43 mouse cellular contexts compared by ENCODE assay signal in the genomic region with DNA sequence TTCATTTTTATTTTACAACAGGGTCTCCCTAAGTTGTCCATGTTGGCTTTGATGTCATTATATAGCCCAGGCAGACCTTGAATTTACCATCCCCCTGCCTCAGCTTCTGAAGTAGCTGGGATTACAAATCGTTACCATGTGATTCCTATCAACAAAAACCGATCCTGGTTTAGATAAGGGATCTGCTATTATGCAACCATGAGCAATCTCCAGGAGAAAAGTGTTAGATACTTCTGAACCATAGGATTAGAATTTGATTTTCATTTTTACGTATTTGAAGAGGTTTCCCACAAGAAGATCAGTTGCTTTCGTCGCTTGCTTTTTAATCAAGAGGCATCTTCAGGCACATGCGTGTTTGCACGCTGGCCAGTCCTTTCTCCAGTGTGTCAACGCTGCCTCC. TPM values are rescaled to one million over a fixed set of nuclear protein-coding genes. Genes with fewer than 3 reads are reported as not detected.
"Had no signal": no experiment of that assay in that cellular context is flagged by ENCODE, and none has a peak within 500 bp of the region (broad histone marks: within the 10 kb centered on the region; RNA-seq: fewer than 3 reads in every experiment).

No protein-coding gene starts in this region.

- ATAC-seq: liver, embryonic 12.5 days; liver, postnatal 0 days; lung, postnatal 0 days; midbrain, embryonic 13.5 days; midbrain, embryonic 16.5 days had no signal

- H3K36me3 ChIP-seq: limb, embryonic 10.5 days; limb, embryonic 12.5 days; limb, embryonic 13.5 days; limb, embryonic 15.5 days; liver, embryonic 12.5 days; liver, embryonic 13.5 days; liver, embryonic 15.5 days; lung, embryonic 15.5 days; midbrain, embryonic 10.5 days; midbrain, embryonic 12.5 days; midbrain, embryonic 13.5 days; midbrain, embryonic 15.5 days; neural tube, embryonic 12.5 days had no signal

- H3K27ac ChIP-seq: left cerebral cortex, adult 2 months; limb, embryonic 10.5 days; limb, embryonic 12.5 days; limb, embryonic 13.5 days; limb, embryonic 15.5 days; liver, embryonic 12.5 days; liver, embryonic 13.5 days; liver, embryonic 14.5 days; liver, embryonic 15.5 days; lung, embryonic 15.5 days; macrophage; midbrain, embryonic 10.5 days; midbrain, embryonic 12.5 days; midbrain, embryonic 15.5 days; neural tube, embryonic 12.5 days had no signal

- H3K9me3 ChIP-seq: limb, embryonic 10.5 days; limb, embryonic 13.5 days; limb, embryonic 15.5 days; liver, embryonic 12.5 days; liver, embryonic 13.5 days; liver, embryonic 15.5 days; lung, embryonic 15.5 days; midbrain, embryonic 12.5 days; midbrain, embryonic 15.5 days; neural tube, embryonic 12.5 days had no signal

- H3K4me3 ChIP-seq: left cerebral cortex, adult 2 months; limb, embryonic 10.5 days; limb, embryonic 12.5 days; limb, embryonic 13.5 days; limb, embryonic 15.5 days; liver, embryonic 12.5 days; liver, embryonic 13.5 days; liver, embryonic 15.5 days; lung, embryonic 15.5 days; megakaryocyte, embryonic 14.5 days; midbrain, embryonic 10.5 days; midbrain, embryonic 12.5 days; midbrain, embryonic 13.5 days; midbrain, embryonic 15.5 days; neural tube, embryonic 12.5 days had no signal

- H3K4me2 ChIP-seq: limb, embryonic 12.5 days; limb, embryonic 13.5 days; limb, embryonic 15.5 days; liver, embryonic 11.5 days; liver, embryonic 12.5 days; liver, embryonic 13.5 days; liver, embryonic 15.5 days; lung, embryonic 14.5 days; lung, embryonic 15.5 days; midbrain, embryonic 12.5 days; midbrain, embryonic 13.5 days; midbrain, embryonic 15.5 days; neural tube, embryonic 12.5 days had no signal

- H3K27me3 ChIP-seq: limb, embryonic 12.5 days; limb, embryonic 13.5 days; limb, embryonic 15.5 days; liver, embryonic 12.5 days; liver, embryonic 13.5 days; liver, embryonic 15.5 days; lung, embryonic 15.5 days; megakaryocyte, embryonic 14.5 days; midbrain, embryonic 12.5 days; midbrain, embryonic 13.5 days; midbrain, embryonic 15.5 days; neural tube, embryonic 12.5 days had no signal

- H3K9ac ChIP-seq: limb, embryonic 12.5 days; limb, embryonic 13.5 days; limb, embryonic 15.5 days; liver, embryonic 12.5 days; liver, embryonic 13.5 days; liver, embryonic 14.5 days; liver, embryonic 15.5 days; liver, postnatal 0 days; lung, embryonic 14.5 days; lung, embryonic 15.5 days; midbrain, embryonic 12.5 days; midbrain, embryonic 13.5 days; midbrain, embryonic 15.5 days; neural tube, embryonic 12.5 days had no signal

- DNase-seq: left cerebral cortex, postnatal 4 days; liver; liver, embryonic 13.5 days; liver, postnatal 0 days; lung, adult 18-20 months; lung, adult 2 months; lung, embryonic 14.5 days; lung, postnatal 10 days; lung, postnatal 14 days; lung, postnatal 36 days; lung, postnatal 4 days had no signal

- H3K4me1 ChIP-seq: limb, embryonic 10.5 days; limb, embryonic 12.5 days; limb, embryonic 13.5 days; limb, embryonic 15.5 days; liver, embryonic 12.5 days; liver, embryonic 13.5 days; liver, embryonic 15.5 days; lung, embryonic 15.5 days; megakaryocyte, embryonic 14.5 days; midbrain, embryonic 10.5 days; midbrain, embryonic 12.5 days; midbrain, embryonic 13.5 days; midbrain, embryonic 15.5 days; neural tube, embryonic 12.5 days had no signal

RNA-seq across cellular contexts. Expression of a gene that starts 44.7 kb away (rescaled TPM):
- total RNA-seq: left cerebral cortex, adult 2 months; left cerebral cortex, adult 8-10 months; left cerebral cortex, postnatal 10 days; left cerebral cortex, postnatal 14 days; left cerebral cortex, postnatal 25 days; left cerebral cortex, postnatal 36 days; left cerebral cortex, postnatal 4 days; liver, adult 2 months; megakaryocyte progenitor cell, adult 5-6 weeks; megakaryocyte, adult 5-6 weeks; megakaryocyte-erythroid progenitor cell, adult 5-6 weeks; midbrain, postnatal 0 days; monocyte, adult 5-6 weeks had no signal
- polyA plus RNA-seq: liver, adult 2 months; liver, embryonic 11.5 days; liver, embryonic 13.5 days; liver, embryonic 14.5 days; liver, embryonic 15.5 days; liver, embryonic 16.5 days; liver, postnatal 0 days; lung, adult 2 months; lung, embryonic 14.5 days; lung, embryonic 15.5 days; lung, embryonic 16.5 days; lung, postnatal 0 days; macrophage; midbrain, embryonic 15.5 days; midbrain, embryonic 16.5 days; midbrain, postnatal 0 days had no signal
